Mouse (Mus musculus) CD4-positive, CD25-positive, alpha-beta regulatory T cell, adult 4 months (primary cell): Measurements from ENCODE around the gene Ccdc12. TPM values are rescaled to one million over a fixed set of nuclear protein-coding genes. Genes with fewer than 3 reads are reported as not detected.
A peak's percentile ranks its signal among the peaks of the same experiment; 100 is the strongest.
"Not testable (repeated sequence)": the region's sequence is repeated elsewhere in the genome, so short reads cannot be mapped to it uniquely, and the experiment has no call there.

Experiments
- ATAC-seq: one replicate; pipeline ENCODE4 v1.8.0; 2017
- polyA plus RNA-seq, 2 experiments: library from polyadenylated mRNA; unstranded; fragments of 100-300 nt; shearing (Covaris generic); gene quantifications; one replicate each; pipeline ENCODE4 v1.2.1; 2017

The Ccdc12 gene
- polyA plus RNA-seq, 2 experiments from 2014 or later: 225 to 243 TPM

DNA sequence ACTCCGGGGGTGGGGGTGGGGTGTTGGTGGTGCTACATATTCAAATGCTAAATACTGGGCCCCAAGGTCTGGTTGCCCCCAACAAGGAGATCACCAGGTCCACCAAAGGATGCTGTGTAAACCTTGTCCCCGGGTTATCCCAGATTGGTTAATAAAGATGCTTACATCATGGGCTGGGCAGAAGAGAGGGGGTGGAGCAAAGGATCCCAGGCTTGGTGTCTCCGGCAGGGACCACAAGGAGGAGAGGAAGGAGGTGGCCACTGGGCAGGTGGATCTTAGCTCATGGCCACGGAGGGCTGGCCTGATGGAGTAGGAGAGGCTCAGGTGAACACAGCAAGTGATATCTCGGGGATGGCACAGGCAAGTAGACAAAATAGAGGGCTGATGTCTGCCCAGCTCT is 22.6 kb downstream of the Ccdc12 start:
- ATAC-seq: no peak

DNA sequence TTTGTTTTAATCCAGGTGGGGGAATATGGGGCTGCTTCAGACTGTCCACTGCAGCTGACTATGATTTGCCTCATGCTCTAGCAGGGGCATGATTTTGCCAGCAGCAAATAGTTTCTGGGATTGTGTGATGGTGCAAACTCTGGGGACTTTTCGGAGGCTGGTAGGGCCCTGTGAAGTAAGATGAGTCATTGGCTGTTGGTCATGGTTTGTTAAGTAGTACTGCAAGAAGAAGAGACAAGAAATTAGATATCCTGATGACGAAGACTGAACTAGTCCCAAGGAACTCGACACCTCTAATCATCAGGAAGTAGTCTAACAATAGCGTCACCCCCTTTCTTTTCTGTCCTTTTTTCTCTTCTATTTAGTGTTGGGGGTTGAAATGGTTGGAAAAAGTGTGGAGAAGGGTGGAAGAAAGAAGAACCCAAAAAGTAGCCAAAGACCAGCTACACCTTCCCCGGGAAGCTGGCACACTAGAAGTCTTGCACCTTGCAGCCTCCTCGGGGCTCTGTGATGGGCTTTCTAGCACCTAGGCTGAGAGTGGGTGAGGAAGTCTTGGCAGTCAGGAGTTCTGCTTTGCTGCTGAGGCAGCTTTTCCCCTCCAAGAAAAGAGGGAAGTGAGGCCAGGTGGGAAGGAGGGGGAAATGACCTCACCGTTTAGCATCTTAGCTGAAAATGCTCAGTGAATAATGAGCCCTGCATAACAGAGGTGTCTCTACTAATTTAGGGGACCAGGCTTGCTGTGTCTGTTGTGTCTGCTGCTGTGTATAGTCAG is 24.6 kb downstream of the Ccdc12 start:
- ATAC-seq: no peak

DNA sequence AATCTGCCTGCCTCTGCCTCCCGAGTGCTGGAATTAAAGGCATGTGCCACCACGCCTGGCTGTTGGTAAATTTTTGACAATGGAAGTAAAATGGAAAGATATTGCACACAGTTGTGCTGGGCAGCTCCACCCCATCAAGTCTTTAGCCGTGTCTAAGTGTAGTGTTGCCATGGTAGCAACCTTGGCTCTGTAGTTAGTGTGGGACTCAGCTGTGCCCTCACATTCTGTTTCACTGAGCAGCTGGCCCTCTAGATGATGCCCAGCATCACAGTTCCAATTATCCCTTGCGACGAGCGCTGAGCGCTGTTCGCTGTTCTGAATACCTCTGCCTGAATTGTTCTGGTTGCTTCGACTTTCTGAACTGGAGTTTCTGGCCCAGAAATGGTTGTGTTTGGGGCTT is 25.5 kb downstream of the Ccdc12 start:
- no peak for ATAC-seq

DNA sequence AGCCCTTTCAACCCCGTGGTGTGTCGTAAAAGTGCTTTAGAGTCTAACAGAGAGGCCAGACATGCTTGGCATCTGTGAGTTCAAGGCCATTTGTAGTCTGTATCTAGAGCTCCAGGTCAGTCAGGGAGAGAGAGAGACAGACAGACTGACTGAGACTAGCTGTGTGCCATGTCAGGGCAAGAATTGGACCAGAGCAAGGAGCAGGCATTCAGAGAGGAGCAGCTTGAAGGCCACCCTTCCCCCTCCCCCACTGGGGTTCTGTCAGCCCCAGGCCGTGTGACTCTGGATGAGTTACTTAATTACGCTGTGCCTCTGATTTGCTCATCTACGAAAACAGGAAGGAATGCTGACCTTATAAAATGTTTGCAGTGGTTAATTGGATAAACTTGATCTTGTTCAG is 26.0 kb downstream of the Ccdc12 start:
- ATAC-seq: no peak

DNA sequence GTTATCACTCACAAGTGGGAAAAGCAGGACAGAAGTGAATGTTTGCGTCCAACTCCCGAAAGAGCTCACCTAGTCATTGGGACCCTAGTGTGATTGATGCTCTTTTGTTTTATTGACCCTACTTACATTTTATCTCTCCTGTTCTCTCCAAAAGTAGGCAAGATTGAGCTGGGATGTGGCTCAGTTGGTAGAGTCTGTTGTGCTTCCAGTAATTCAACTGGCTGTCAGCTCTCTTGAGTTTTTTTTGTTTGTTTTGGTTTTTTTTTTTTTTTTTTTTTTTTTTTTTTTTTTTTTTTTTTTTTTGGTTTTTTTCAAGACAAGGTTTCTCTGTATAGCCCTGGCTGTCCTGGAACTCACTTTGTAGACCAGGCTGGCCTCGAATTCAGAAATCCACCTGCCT is 26.4 kb downstream of the Ccdc12 start:
- ATAC-seq: not testable (repeated sequence)

DNA sequence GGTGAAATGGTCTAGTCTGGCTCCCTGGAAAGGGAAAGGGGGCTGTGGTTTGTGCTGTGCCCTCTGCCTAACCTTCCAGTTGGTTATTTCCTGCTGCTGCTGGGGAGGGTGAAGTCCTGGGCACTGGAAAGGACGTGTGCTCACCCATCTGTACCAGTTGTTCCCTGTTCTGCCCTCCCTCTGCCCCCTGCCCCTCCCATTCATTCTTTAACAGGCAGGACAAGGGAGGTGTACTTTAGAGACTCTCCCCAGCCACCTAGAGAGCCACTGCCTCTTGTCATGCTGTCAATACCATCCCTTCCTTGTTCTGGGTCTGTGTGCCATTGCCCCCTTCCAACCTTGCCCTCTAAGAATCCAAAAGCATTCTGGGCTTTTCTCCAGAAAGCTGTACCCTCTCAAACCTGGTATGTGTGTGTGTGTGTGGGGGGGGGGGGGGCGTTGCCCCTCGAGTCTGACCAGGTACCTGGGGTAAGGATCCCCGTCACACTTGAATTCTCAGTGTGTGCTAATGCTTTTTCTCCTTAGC is 27.3 kb downstream of the Ccdc12 start:
- ATAC-seq: no peak

DNA sequence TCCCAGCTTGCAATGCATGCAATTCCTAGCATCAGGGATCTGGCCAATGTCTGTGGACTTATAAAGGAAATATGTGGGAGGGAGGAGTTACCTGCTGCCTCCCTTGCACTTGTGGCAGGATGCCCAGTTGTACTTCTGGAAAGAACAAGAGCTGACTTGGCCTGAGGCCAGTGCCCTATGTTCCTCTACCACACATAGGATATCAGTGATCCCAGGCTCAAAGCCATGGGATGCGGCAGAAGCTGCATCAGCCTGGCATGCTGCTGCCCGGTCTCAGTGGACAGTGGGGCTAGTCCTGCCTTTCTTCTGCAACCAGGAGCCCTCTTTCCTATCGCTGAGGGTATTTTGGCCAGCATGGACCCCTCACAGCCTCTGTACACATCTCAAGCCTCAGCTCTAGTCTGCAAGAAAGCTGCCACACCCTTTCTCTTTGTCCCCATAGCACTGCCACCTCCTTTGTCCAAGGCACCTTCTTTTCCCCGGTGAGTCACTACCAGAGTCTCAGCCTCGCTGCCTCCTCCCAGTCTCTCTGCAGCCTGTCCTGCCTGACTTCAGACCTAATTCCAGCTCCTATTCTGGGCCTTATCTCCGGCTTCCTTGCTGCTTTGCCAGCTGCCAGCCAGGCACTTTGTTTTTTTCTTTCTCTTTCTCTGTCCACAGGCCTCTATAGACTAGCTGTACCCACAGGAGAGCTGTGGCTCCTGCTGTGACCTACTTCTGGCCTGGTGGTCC is 28.0 kb downstream of the Ccdc12 start:
- no peak for ATAC-seq

DNA sequence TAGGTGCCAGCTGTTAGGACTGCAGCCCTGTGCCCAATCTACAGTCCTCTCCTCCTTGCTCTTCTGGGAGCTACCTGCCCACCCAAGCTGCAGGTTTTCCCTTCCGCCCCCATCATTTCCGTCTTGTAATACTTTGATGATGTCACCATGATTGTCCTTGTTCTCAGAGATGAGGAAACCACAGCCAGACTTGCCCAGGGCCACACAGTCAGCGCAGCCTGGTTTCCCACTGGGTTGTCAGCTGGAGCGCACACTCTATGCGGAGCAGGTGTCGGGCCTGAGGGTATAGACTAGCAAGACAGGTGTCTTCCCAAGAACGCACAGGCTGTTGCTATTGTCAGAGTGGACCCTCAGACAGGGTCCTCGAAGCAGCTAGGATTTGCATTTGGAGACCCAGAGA is 28.9 kb downstream of the Ccdc12 start:
- ATAC-seq: peak; percentile 86

DNA sequence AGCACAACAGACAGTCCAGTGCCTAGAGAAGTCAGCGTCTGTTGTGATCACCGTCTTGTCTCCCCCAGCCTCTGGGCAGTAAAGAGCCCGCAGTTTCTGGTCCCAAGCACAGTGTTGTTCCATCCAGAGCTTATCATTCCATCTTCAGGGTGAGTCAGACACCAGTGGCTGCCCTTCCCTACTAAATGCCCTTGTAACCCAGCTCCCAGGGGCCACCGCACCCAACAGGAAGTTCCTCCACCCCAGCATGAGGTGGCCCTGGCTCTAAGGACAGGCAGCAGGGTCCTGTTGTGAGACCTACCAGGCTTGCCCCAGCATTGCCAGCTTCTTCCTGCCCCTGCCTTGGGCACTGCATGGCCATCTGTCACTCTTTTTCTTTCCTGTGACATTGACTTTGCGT is 29.3 kb downstream of the Ccdc12 start:
- peak; percentile 61 for ATAC-seq

DNA sequence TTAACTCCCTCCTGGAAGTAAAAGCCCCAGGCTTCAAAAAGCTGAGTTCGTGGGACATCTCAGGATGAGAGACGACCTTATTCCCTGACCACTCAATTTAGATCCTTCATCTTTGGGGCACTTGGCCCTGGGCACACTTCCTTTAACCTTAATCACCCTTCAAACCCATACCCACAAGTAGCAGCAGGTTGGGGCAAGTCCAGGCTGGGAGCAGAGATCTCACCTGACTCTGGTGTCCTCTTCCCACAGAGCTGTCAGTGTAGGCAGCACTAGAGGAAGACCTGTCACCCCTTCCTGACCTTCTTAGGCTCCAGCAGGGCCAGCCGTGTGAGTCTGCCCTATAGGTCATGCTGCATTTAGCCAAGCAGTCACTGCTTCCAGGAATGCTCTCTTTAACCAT is 30.2 kb downstream of the Ccdc12 start:
- ATAC-seq: no peak

DNA sequence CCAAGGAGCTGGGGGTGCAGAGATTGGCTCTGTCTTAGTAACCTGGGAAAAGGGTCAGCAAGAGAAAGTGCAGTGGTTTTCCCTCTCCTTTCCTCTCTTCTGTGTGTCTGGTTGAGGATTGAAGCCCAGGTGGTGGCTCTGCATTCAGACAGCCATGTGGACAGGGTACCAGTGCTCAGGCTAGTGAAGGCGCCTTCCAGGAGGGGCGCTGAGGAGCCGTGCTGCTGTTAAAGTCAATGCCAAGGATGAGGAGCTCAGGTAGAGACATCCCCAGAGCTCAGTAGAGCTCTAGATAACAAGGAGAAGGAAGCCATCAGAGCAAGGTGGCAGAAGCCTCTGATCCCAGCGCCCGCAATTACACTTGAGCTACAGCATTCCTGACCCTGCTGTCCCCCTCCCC is 30.8 kb downstream of the Ccdc12 start:
- no peak for ATAC-seq

DNA sequence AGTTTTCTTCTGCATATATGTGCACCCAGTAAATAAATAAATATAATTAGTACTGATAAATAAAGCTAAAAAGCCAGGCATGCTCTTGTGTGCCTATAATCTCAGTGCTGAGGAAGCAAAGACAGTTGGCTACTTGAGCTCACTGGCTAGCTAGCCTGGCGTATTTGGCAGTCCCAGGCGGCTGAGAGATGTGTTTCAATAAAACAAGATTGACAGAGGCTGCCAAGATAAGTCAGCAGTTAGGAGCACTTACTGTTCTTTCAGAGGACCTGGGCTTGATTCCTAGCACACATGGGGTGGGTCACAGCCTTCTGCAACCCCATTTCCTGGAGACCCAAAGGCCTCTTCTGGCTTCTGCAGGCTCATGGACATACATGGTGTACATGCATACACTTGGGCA is 31.5 kb downstream of the Ccdc12 start:
- ATAC-seq: no peak

DNA sequence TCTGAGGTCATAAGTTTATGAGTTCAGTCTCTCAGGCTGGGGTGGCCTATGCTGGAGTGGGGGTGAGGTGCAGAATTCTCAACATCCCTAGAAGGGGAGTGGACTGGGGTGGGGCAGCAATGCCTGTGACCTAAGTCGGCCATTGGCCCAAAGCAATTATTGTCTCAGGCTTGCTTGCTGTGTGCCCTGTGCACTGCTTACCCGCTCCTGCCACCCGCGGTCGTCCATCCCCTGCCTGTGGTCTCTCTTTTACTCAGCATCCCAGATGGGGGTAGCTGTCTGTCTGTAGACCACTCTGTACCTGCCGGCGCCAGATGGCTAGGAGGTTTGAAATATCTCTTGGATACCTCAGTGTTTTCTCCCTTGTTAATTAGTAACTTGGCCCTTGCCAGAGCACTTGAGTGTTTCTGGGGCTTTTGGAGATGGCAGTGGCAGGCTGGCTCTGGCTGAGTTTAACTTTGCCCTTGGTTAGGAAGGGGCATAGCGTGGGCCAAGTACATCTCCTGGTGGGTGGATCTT is 33.0 kb downstream of the Ccdc12 start:
- no peak for ATAC-seq

DNA sequence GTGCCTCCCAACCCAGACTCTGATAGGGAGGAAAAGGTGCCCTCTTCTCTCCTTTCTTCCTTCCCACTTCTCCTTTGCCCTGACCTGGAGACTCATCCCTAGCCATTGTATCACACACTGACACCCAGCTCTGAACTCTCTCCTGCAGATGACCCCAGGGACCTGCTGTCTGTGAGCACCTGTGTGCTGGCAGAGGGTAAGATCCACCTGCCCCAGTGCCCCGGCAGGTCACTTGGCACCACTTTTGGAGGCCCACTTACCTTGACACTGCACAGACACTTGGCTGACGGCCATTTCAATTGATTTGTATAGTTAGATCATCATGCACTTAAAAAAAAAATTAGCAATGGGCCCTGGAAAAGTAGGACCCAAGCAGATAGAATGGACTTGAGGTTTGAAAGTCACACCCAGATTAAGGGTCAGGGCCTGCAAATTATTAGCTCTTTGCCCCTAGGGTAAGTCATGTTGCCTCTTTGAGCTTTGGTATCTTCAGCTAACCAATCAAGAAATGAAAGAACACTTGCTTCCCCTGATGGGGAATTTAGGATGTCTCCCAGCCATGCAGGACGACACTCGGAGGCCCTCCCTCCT is 39.0 kb downstream of the Ccdc12 start:
- no peak for ATAC-seq

DNA sequence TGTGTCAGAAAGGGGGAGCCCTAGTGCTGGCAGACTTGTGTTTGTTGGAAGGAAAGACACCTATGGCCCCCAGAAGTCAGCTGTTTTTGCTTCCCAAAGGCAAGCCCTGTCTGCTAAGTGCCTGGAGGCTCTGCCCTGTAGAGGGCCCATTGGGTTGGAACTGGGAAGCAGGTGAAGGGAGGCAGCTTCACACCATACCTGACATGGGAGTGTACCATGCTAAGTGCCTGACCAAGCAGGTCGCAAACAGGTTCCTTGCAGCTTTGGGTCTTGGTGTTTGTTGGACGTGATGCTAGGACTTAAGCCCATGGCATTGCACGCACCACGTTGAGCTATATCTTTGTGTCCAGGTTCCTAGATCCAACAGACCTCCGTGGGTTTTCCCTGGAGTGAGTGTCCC is 40.1 kb downstream of the Ccdc12 start:
- ATAC-seq: no peak

DNA sequence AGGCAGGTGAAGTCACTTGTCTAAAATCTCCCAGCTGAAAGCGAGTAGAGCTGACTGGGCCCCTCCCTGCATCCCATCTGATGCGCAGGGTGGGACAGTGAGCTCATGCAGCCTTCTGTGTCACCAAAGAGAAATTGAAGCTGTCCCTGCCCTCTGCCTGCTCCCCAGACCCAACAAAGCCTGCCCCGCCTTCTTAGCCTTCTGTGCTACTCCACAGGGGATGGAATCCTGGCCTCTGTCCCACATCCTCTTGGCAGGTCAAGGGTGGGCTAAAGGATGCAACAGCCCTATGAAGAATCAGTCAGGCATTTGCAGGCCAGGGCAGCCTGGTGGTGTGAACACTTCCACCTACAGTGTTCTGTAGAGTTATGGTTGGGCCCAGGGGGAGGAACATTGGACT is 41.2 kb downstream of the Ccdc12 start:
- no peak for ATAC-seq

DNA sequence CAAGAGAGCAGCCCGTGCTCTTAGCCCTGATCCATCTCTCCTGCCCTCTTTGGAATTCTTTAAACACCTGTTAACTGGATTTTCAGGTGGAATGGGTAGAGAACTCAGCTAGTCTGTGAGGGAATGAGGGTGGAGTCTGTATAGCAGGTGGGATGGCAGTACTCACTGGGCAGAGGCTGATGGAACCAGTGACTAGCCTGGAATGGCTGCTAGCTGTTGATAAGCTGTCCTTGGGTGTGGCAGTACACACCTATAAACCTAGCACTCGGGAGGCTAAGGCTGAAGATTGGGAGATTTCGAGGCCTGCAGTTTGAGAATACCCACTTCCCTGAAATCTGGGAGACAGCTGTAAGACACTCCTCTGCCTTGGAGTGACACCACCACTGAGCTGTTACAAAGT is 43.3 kb downstream of the Ccdc12 start:
- ATAC-seq: no peak

DNA sequence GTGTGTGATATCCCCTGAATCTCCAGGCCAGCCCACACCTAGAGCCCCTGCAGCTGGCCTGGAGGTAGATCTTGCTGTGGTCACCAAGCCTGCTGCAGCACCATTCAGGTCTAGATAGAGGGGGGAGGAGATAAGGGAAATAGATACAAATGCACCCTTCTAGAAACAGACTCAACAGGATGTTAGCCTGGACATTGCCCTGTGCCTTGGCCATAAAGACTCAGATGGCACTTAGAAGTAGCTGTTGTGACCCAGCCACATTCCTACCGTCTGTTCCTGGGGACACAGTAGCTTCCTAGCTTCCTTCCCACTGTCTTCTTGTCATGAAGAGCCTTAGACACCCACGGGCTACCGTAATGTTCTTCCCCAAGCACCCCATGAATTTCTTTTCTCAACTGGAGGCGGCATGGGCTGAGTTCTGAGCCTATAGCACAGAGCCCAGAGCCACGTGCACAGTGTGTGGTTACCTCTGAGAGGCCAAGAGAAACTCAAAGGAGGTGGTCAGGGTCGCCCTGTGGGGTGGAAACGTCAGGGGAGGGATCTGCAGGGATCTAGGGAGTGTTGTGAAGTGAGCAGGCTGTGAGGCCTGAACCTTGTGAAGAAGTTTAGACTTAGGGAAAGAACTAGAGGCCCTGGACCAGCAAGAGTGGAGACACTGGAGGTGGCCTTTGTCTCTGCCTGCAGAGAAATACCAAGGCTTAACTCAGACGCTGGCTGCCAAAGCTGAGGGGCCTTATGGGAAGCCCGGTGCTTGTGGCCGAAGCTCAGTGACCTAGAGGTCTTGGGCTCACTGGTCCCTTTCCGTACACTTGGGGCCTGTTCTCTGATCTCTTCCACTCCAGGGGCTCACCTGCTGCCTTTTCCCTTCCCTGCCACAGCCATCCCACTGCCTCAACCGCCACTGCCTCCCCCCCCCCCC is 45.1 kb downstream of the Ccdc12 start:
- no peak for ATAC-seq

DNA sequence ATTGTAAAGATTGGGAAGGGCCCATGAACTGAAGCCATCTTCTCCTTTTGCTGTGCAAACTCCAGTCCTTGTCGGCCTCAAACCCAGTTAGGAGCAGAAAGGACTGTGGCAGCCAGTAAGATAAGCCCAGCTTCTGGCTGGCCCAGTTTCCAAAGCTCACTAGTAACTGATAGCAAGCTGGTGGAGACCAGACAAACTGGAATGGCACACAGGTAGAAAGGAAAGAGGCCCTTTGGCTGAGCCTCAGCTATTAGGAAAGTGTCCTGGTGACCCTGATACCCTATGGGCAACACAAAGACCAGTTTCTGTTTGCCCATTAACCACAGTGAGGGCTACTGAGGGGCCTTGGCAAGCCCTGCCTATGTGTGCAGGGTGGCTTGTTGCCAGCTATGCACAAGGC is 46.5 kb downstream of the Ccdc12 start:
- no peak for ATAC-seq

DNA sequence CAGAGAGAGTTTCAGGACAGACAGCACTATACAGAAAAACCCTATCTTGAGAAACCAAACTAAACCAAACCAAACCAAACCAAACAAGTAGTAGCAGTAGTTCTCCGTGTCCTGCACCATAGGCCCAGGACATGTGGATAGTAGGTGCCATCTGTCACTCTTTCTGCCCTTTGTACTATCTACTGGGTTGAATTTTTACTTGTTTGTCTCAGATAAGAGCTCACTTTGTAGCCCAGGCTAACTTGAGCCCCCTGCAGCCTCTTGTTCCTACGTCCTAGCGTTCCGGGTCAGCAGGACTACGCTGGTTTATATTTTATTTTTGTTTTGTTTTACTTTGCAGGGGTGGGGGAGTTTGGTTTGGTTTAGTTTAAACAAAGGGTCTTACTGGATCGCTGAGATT is 47.6 kb downstream of the Ccdc12 start:
- no peak for ATAC-seq

DNA sequence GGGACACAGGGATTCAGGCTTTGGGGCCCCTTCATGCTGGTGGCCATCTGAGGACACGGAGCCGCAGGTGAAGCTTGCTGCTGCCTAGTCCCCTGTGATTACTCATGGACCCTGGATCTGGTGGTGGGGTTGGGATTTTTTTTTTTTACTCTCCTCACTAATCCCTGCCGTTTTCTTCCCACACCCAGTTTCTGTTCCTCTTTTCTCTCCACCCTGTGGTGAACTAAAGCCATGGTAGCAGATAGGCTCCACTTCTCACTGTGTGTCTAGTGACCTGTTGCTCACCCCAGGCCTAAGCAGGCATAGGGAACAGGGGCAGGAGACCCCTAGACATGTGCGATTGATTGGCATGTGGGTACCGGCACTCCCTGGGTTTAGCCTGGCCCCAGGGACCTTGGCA is 50.5 kb downstream of the Ccdc12 start:
- no peak for ATAC-seq

DNA sequence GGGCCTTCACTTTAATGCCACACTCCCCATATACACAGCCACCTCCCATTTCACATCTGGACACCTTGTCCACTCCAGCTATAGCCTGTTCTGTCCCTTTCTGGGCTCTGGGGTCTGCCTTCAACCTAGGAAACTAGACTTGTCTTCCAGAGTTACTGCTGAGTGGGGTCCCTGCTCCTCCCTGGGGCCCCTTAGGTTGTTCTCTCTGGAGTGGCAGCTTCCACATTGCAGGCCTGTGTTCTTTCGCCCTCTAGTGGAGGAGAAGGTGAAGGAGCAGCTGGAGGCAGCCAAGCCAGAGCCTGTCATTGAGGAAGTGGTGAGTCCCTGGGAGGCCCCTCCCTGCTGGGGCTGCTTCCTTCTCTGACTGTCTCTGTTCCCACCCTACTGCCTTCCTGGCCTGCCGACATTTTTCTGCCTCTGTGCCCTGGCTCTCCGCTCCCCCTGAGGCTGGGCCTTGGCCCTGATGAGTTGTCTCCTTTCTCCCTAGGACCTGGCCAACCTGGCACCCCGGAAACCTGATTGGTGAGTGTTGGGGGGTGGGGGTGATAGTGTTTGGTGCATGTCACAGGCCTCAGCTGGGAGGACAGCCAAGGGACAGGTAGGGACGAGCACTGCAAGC is 53.4 kb downstream of the Ccdc12 start:
- ATAC-seq: peak; percentile 100
